Mouse (Mus musculus): Measurements from ENCODE around the gene Fmnl2.

DNA sequence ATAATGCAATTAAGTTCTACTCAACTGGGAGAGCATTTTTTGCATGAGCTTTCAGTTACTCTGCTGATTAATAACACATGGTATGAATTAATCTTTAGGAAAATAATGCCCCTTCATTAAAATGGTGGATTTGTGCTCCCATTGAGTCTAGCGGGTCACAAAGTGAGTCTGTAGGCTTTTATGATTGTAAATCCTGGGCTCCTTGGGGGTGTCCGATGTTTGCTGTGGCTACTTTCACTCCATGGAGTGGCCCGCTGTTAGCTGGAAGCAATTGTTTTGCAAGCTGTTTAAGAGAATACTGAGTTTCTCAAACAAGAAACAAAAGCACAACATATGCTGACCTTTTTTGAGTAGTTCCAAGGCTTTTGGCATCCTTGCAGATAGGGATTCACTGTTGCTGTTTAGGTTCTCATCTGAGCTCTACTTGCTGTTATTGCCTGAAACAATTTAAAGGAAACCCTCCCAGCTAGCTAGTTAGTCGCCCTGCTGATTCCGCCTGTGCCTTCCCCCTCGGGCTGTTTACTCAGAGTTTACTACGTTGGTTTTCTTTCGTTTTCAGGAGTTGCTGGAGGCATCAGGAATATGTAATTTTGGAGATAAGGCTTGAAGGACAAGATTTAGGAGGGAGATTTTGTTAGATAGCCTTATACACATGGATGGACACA lies 2.6 kb downstream of the Fmnl2 start:
- TF ChIP-seq CTCF (IDR thresholded peaks at IDR 0.05; ENCODE audit: extremely low read depth, insufficient read length, insufficient replicate concordance, low read depth, low read length): no peak
- no peak for TF ChIP-seq POLR2A (IDR thresholded peaks at IDR 0.05; ENCODE audit: low read depth, low read length)
